Mouse (Mus musculus): Measurements from ENCODE around the gene Phb2.

Phb2 gene

DNA sequence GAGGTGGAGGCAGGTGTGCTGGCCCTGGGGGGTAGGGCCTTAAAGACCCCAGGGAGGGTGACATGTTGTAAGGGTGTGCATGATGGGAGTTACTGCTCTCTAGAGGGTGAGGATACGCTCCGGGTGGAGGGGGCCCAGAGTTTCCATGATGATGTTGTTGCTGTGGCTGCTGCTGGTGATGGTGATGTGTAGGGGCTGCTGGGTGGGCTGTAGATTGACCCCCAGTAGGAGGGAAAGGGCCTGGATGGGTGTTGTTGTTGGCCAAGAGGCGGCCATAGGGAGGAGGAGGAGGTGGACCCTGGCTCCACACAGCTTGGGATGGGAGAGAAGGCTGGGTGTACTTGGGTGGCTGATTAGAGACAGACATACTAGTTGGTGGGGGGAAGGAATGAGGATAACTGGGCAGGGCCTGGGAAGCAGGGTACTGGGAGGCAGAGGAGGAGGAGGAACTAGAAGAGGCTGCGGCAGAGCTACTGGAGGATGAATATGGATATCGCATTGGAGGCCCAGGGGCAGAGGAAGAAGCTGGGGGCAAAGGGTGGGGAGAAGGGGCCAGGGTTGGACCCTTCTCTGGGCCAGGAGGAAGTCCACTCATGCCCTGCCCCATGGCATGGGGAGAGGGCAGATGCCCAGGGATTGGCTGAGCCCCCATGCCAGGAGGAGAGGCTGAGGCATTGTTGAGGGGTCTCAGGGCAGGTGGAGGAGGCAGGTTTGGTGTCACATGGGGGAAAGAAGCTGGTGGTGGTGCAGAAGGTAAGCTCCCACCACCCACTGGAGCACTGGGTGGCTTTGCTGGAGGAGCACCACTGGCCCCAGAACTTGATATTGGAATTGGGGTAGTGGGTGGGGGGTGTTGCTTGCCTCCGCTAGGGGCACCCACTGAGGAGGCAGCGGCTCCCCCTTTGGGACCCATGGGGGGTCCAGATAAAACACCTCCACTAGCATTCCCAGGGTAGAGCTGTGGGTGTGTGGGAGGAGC is 34.8 kb downstream of the Phb2 start:
- no peak for DNase-seq (ENCODE audit: low spot score in 2 of 2)

DNA sequence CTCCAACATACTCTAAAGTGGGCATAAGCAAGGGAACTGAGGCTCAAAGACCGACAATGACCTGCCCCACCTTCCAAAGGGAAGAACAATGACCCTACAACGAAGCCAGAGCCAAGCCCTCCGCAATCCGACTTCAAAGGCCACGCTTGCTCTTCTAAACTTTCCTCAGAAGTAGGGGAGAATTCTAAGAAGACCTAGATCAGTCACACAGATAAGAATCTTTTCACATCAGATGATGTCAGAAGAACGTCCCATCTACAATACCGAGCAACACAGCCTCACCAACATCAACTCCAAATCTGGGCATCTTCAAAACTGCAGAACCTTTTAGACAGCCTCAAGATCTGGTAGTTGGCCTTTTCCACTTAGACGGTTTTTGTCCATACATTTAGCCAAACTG is 38.3 kb downstream of the Phb2 start:
- no peak for DNase-seq (ENCODE audit: low spot score in 2 of 2)

DNA sequence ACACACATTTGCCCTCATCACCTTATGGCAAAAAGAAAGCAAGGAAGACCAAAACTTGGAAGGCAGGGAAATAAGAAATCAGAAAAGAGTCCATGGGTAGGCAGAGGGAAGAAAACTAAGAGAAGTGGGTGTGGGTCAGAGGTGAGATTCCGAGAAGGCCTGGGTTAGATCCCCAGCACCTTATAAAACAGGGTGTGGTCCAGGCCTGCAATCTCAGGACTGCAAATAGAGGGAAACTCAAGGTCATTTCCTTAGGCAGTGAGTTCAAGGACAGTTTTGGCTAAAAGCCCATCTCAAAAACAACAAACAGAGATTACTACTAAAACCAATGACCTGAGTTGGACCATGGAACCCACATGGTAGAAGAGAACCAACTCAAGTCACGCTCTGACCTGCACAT is 41.7 kb downstream of the Phb2 start:
- DNase-seq (ENCODE audit: low spot score in 2 of 2), result no peak

- no peak for DNase-seq (ENCODE audit: low spot score in 2 of 2)
These were observed 43.2 kb downstream of the Phb2 start for GRCm38 (mm10) chr6:124755306-124755705.

DNA sequence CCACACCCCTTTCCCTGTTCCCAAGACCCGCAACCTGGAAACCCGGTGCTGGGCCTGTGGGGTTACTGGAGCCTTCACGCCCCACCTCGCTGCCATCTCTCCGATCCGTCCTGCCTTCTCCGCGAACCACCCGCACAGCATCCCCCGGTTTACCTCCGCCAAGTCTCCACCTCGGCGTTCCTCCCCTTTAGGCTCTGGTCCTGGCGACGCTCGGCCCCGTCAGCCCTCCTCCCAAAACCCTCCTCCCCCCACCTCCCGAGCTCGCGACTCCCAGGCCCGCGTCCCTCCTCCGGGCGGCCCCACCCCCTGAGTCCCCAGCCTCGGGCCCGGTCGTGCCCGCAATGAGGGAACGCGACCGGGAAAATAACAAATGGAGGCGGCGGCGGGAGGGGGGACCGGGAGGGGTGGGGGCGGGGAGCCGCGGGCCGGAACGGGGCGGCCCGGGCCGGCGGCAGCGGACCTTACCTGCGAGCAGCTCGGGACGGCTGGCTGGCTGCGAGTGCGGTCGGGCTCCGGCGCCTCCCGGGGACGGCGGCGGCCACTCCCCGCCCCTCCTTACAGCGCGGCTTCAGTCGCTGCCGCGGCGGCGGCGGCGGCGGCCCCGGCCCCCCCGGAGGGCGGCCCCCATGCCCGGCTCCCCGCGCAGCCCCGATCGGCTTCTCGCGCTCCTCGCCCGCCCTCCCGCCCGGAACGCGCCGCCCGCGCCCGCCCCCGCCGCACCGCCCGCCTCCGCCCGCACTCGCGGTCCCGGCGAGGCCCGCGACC is 43.9 kb downstream of the Phb2 start, which contains the start of the genes Gm45234 and Atn1:
Gene Gm45234 (minus strand): TSS at position 191 of the 765 bp plus-strand sequence.
Gene Atn1 (minus strand): TSS at position 694 of the 765 bp plus-strand sequence.
- DNase-seq (ENCODE audit: low spot score in 2 of 2), result peak; percentile 59 to 72

- DNase-seq (ENCODE audit: low spot score in 2 of 2), result peak; percentile 73 to 82
These were observed 44.7 kb downstream of the Phb2 start for GRCm38 (mm10) chr6:124756652-124757350.

DNA sequence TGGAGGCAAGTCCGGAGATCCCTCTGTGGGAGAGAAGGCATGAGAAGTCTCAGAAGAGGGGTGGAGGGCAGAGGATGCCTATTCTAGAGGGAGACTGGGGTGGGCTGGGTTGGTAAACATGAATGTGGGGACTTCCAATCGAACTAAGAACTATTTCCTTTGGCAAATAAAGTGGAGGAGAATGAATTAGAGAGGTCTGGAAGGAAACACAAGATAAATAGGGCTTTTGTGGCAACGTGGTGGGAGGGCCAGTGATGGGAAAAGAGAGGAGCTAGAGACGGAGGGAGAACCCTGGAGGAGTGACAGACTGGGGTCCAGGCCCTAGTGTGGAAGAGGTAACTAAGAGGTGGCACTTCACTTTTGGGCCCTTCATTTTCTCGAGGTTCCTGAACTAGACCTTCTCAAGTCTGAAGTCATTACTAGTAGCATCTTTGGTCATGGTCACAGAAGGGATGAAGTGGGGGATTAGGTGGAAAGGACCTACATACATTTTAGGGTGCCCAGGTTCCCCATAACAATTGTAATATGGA is 45.3 kb downstream of the Phb2 start:
- no peak for DNase-seq (ENCODE audit: low spot score in 2 of 2)

DNA sequence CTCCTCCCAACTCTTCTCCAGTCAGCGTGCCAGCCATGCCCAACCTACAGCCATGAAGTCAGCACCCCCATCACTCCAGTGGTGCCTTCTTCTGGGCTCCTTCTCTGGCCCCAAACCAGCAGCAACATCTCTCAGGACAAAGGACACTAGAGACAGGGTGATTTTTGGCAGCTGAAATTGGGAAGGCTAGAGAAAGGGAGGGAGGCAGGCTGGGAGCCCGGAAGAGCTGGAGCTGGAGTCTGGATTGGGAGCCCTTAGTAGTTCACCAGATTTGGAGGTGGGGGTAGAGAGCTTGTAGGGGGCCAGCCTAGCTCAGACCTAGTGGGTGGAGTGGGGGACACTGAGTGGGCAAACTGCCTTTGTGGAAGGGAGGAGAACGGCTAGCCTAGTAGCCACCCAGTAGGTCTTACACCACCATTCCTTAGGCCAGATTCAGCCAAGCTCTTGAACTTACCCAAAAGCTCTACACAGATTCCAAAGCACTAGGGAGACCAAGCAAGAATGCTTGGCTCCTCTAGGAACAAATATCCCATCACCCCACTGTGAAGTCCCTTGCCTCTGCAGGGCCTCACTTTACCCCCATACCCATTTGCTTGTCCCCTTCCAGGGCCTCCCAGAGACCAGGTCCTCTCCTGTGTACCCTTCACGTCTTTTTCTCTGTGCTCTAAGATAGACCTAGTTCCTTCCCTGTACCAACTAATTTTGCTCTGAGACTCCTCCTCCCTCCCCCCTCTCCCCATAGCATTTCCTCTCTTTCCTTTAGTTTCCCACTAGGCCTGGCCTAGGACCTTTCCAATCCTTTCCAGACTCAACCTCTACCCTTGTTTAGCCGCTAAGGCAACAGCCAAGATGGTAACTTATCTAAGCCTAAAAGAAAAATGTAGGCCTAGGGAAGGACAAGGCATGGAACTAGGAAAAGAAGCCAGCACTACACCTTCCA is 46.0 kb downstream of the Phb2 start:
- no peak for DNase-seq (ENCODE audit: low spot score in 2 of 2)

DNA sequence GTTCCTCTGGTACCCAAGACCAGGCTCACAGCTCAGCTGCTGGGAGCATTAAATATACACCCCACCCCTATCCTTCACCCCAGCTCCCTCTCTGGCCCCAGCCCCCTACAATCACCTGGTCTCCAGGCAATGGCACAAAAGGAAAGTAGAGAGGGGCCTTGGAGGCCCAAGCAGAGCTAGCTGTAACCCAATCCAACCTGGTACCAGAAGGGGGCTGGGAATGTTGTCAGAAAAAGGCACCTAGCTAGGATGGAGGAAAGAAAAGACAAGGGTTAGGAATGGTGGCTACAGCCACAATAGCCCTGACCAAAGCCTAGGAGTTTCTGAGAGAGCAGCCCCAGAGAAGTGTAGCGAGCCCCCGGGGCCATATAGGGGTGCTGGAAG is 46.7 kb downstream of the Phb2 start:
- no peak for DNase-seq (ENCODE audit: low spot score in 2 of 2)

- peak; percentile 74 to 76 for DNase-seq (ENCODE audit: low spot score in 2 of 2)
These were observed 47.1 kb downstream of the Phb2 start for GRCm38 (mm10) chr6:124759259-124759658.

DNA sequence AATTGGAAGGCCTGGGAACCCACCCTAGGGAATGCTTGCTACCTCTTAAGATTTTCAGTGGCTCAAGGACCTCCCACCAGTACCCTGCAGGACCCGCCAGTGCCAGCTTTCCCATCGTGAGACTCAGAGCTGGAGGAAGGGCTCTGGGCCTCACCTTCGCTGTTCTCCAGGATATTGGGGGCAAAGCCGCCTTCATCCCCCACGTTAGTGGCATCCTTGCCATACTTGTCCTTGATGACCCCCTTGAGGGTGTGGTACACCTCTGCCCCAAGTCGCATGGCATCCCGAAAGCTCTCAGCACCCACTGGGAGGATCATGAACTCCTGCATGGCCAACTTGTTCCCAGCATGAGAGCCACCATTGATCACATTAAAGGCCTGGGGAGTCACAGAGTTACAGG is 53.8 kb downstream of the Phb2 start:
- no peak for DNase-seq (ENCODE audit: low spot score in 2 of 2)
